Mouse (Mus musculus) C2C12 (cell line): ENCODE measurements around the gene Kcnn3.

Experiments used
- CEBPB ChIP-seq: IDR thresholded peaks from one replicate; pipeline ENCODE4 v1.6.1; 2011; ENCODE audit warnings: low read depth, mild to moderate bottlenecking, control low read depth, moderate library complexity
- CTCF ChIP-seq: IDR thresholded peaks from one replicate; pipeline ENCODE4 v1.5.1; 2011; ENCODE audit not compliant: control insufficient read depth, insufficient read depth, insufficient read length
- FOSL1 ChIP-seq: IDR thresholded peaks from one replicate; pipeline ENCODE4 v1.8.0; 2011; ENCODE audit warnings: mild to moderate bottlenecking, low read length; ENCODE audit not compliant: poor library complexity, insufficient read depth, severe bottlenecking

DNA sequence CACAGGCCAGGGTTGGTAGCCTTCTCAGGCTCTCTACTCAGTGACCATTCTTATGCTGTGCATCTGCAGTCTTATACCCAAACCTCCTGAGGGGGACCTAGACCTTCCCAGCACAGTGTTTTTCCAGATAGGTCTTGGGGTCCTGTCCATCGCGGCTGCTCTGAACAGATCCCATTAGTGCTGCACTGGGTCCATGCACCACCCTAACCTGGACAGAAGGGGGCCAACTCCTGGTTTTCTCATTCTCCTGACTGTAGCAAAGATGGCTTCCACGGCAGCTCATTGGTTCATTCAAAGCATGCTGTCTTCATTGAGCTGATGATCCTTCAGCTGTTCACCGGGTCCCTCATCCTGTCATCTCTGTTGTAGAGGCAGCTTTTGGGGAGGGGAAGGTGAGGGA, 58.1 kb downstream of the Kcnn3 start:
- TF ChIP-seq FOSL1 (no peak), CTCF (no peak), CEBPB (no peak)
